Comparison of ENCODE assay signal across 19 mouse cellular contexts in genomic region chr6:121051411-121051810, GRCm38 (mm10).
DNase-seq lines count a peak whose midpoint lies in the region; ATAC-seq and TF ChIP-seq lines count a peak whose summit lies in the region.
"Had no signal": no experiment of that assay in that cellular context is flagged by ENCODE, and none has a peak within 500 bp of the region (broad histone marks: within the 10 kb centered on the region; RNA-seq: fewer than 3 reads in every experiment).

No protein-coding gene starts in this region.

- 47% methylated on average over 8 of the region's 8 CpGs for WGBS in heart, embryonic 16.5 days
- 80% methylated on average over 8 of the region's 8 CpGs for WGBS in liver, embryonic 15.5 days (ENCODE audit: insufficient replicate concordance)
- 79% methylated on average over 8 of the region's 8 CpGs for WGBS in liver, embryonic 12.5 days (ENCODE audit: insufficient replicate concordance)
- 84% methylated on average over 8 of the region's 8 CpGs for WGBS in intestine, embryonic 15.5 days

- intact Hi-C loops in gastrocnemius, adult 2 months (cut with DNase I), result no loop called here
- intact Hi-C loops in heart, postnatal 36 days (cut with DNase I), result no loop called here

- H3K4me2 ChIP-seq in heart, embryonic 16.5 days (ENCODE audit: low read depth, low read length), result no peak overlapping the region
- no peak overlapping the region for H3K4me2 ChIP-seq in liver, embryonic 15.5 days
- no peak overlapping the region for H3K4me2 ChIP-seq in liver, embryonic 12.5 days
- no peak overlapping the region for H3K4me2 ChIP-seq in intestine, embryonic 15.5 days (replicated peaks)
- H3K4me2 ChIP-seq: forebrain, embryonic 12.5 days had no signal

- H3K9me3 ChIP-seq in heart, embryonic 16.5 days (replicated peaks; ENCODE audit: control insufficient read depth, low read length), result no peaks in the 10 kb centered on the region
- H3K9me3 ChIP-seq in liver, embryonic 15.5 days (replicated peaks), result no peaks in the 10 kb centered on the region
- no peaks in the 10 kb centered on the region for H3K9me3 ChIP-seq in liver, embryonic 12.5 days (replicated peaks)
- no peaks in the 10 kb centered on the region for H3K9me3 ChIP-seq in intestine, embryonic 15.5 days
- H3K9me3 ChIP-seq: forebrain, embryonic 12.5 days; midbrain, embryonic 10.5 days had no signal

- peak; percentile 81 for DNase-seq in gastrocnemius, adult 2 months
- no peak for DNase-seq in gastrocnemius, postnatal 4 days (ENCODE audit: low spot score in 2 of 2)
- no peak for DNase-seq in heart, postnatal 36 days
- DNase-seq: adrenal gland, postnatal 36 days; cerebellum, adult 18-20 months; kidney, adult 18-20 months; layer of hippocampus, postnatal 36 days; retina, postnatal 1 day; thymus, adult 2 months had no signal

- H3K4me1 ChIP-seq in heart, embryonic 16.5 days (ENCODE audit: control insufficient read depth, insufficient read depth, low read length), result peaks cover 73% of the 10 kb centered on the region
- peaks cover 66% of the 10 kb centered on the region for H3K4me1 ChIP-seq in liver, embryonic 15.5 days (replicated peaks)
- H3K4me1 ChIP-seq in liver, embryonic 12.5 days, result peaks cover 82% of the 10 kb centered on the region
- H3K4me1 ChIP-seq in intestine, embryonic 15.5 days (replicated peaks), result 0 out of 2 replicates have a peak, but pooled peaks cover 5% of the 10 kb centered on the region

- no peak for ATAC-seq in heart, embryonic 16.5 days (replicated peaks; ENCODE audit: extremely low read depth, insufficient read depth, low FRiP score)
- no peak for ATAC-seq in liver, embryonic 15.5 days (ENCODE audit: insufficient read depth)
- no peak for ATAC-seq in liver, embryonic 12.5 days
- ATAC-seq in intestine, embryonic 15.5 days, result no peak

- no peaks in the 10 kb centered on the region for H3K36me3 ChIP-seq in heart, embryonic 16.5 days (ENCODE audit: control insufficient read depth, insufficient read depth)
- H3K36me3 ChIP-seq in liver, embryonic 15.5 days (replicated peaks), result no peaks in the 10 kb centered on the region
- no peaks in the 10 kb centered on the region for H3K36me3 ChIP-seq in liver, embryonic 12.5 days
- no peaks in the 10 kb centered on the region for H3K36me3 ChIP-seq in intestine, embryonic 15.5 days
- H3K36me3 ChIP-seq: forebrain, embryonic 12.5 days; midbrain, embryonic 10.5 days had no signal

- H3K27ac ChIP-seq in gastrocnemius, adult 2 months, result peak overlapping the region; percentile 76
- H3K27ac ChIP-seq in heart, embryonic 16.5 days (ENCODE audit: low read length), result peak overlapping the region; percentile 15; the same call in 1 of the 2 replicates
- H3K27ac ChIP-seq in liver, embryonic 15.5 days (replicated peaks), result 0 out of 2 replicates have a peak overlapping the region, but pooled peaks have one; percentile 45
- H3K27ac ChIP-seq in liver, embryonic 12.5 days, result no peak overlapping the region
- H3K27ac ChIP-seq in intestine, embryonic 15.5 days, result no peak overlapping the region
- H3K27ac ChIP-seq: forebrain, embryonic 12.5 days; kidney, postnatal 0 days; macrophage; midbrain, embryonic 10.5 days had no signal

- TF ChIP-seq CTCF in gastrocnemius, adult 2 months (IDR thresholded peaks at IDR 0.05), result no peak

- no peak overlapping the region for H3K4me3 ChIP-seq in gastrocnemius, adult 2 months
- no peak overlapping the region for H3K4me3 ChIP-seq in heart, embryonic 16.5 days (ENCODE audit: low read length)
- no peak overlapping the region for H3K4me3 ChIP-seq in liver, embryonic 15.5 days (replicated peaks)
- H3K4me3 ChIP-seq in liver, embryonic 12.5 days, result no peak overlapping the region
- H3K4me3 ChIP-seq in intestine, embryonic 15.5 days (replicated peaks), result no peak overlapping the region
- H3K4me3 ChIP-seq: forebrain, embryonic 12.5 days; midbrain, embryonic 10.5 days had no signal

- no peak overlapping the region for H3K9ac ChIP-seq in heart, embryonic 16.5 days (ENCODE audit: low read length)
- H3K9ac ChIP-seq in liver, embryonic 15.5 days, result no peak overlapping the region
- H3K9ac ChIP-seq in liver, embryonic 12.5 days, result no peak overlapping the region
- H3K9ac ChIP-seq in intestine, embryonic 15.5 days, result no peak overlapping the region
- H3K9ac ChIP-seq: forebrain, embryonic 12.5 days; liver, embryonic 14.5 days had no signal

- H3K27me3 ChIP-seq in heart, embryonic 16.5 days (ENCODE audit: control insufficient read depth, insufficient read depth, low read length), result no peaks in the 10 kb centered on the region
- H3K27me3 ChIP-seq in liver, embryonic 15.5 days, result no peaks in the 10 kb centered on the region
- H3K27me3 ChIP-seq in liver, embryonic 12.5 days (replicated peaks), result no peaks in the 10 kb centered on the region
- H3K27me3 ChIP-seq in intestine, embryonic 15.5 days (replicated peaks), result no peaks in the 10 kb centered on the region
- H3K27me3 ChIP-seq: CH12.LX; forebrain, embryonic 12.5 days had no signal

Comparison
In these comparisons a context has a peak if more than half of its experiments do, and no peak if none do; other contexts are left out.
1. H3K27ac ChIP-seq: peak in gastrocnemius, adult 2 months (single experiment), heart, embryonic 16.5 days (single experiment) and liver, embryonic 15.5 days (single experiment); none in liver, embryonic 12.5 days (single experiment) and intestine, embryonic 15.5 days (single experiment).